Mouse (Mus musculus): ENCODE results near the gene Pdlim7.

The Pdlim7 gene

GRCm38 (mm10) chr13:55494883-55495621 lies 18.4 kb downstream of the Pdlim7 start:
- in situ Hi-C loops (cut with MboI; ENCODE audit: low pct_unique_long_range_greater_than_20kb in 1 of 2, low sequenced_read_pairs in 2 of 2, unreplicated experiment in 1 of 2) = no loop called here

DNA sequence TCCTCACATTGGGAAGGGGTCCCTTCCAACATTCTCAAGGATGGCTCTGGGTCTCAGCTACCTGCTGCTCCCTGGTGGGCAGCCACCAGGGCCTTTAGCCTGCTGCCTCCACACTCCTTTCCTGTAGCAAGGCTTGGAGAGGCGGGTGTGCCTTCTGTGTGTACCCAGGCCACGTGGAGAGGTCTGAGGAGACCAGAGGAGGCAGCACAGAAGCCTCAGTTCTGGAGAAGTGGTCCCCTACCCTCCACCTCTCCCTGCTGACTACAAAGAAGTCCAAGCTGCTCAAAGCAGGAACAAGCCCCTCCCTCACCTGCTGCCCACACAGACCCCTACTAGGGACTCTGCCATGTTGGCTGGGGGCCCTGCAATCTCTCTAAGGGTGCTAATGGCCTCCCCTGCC lies 19.2 kb downstream of the Pdlim7 start:
- in situ Hi-C loops (cut with MboI; ENCODE audit: low pct_unique_long_range_greater_than_20kb in 1 of 2, low sequenced_read_pairs in 2 of 2, unreplicated experiment in 1 of 2) = no loop called here

GRCm38 (mm10) chr13:55487578-55488498 lies 25.6 kb downstream of the Pdlim7 start, which contains the start of gene Dbn1:
Gene Dbn1 (minus strand): TSS chr13:55488111.
- in situ Hi-C loops (cut with MboI; ENCODE audit: low pct_unique_long_range_greater_than_20kb in 1 of 2, low sequenced_read_pairs in 2 of 2, unreplicated experiment in 1 of 2) = no loop called here

DNA sequence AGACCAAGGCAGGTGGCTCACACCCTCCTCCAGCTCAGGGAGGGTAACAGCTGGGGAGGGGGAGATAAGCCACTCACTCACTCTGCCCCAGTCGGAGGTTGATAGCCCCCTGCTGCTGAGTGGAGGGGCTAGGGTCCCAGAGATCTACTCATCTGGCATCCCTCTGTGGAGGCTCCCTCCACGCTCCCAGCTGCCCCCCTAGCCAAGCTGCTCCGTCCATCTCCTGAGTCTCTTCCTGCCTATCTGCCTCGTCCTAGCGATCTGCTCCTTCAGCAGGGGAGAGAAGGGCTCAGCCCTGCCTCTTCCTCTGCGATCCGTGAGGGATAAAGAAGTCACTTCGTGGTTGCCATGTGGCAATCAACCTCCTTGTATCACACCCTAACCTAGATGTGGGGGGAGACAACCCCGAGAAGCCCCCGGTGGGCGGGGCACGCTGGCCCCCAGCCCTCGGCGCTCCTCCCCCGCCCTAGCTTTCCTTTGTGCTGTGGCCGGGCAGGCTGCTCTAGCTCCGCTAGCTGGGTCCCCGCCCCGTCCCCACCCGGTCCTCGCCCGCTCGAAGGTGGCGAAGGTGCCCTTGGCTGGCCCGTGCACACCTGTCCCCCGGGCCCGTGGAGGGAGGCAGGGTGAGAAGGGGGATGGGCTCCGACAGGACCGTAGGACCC lies 26.4 kb downstream of the Pdlim7 start:
- in situ Hi-C loops (cut with MboI; ENCODE audit: low pct_unique_long_range_greater_than_20kb in 1 of 2, low sequenced_read_pairs in 2 of 2, unreplicated experiment in 1 of 2) = no loop called here

GRCm38 (mm10) chr13:55486029-55486794 lies 27.3 kb downstream of the Pdlim7 start:
- in situ Hi-C loops (cut with MboI; ENCODE audit: low pct_unique_long_range_greater_than_20kb in 1 of 2, low sequenced_read_pairs in 2 of 2, unreplicated experiment in 1 of 2) = no loop called here

GRCm38 (mm10) chr13:55484520-55485088 lies 28.9 kb downstream of the Pdlim7 start:
- in situ Hi-C loops (cut with MboI; ENCODE audit: low pct_unique_long_range_greater_than_20kb in 1 of 2, low sequenced_read_pairs in 2 of 2, unreplicated experiment in 1 of 2) = no loop called here

DNA sequence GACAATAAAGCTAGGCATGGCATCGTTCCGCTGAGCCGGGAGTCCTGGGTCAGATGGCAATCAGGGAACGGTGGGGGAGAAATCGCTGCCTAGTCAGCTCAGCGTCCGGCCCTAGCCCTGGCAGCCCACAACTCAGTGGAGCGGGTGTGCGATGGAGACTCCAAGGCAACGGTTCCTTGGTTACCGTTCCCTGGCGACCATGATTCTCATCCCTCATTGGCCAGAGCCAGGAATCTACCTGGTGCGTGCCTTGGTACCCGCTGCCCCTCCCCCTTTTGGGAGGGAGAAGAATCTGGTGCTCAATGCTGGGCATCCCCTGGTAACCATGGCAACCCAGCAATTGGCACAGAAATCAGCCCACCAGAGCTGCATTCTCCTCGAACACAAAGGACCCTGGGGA lies 29.9 kb downstream of the Pdlim7 start:
- in situ Hi-C loops (cut with MboI; ENCODE audit: low pct_unique_long_range_greater_than_20kb in 1 of 2, low sequenced_read_pairs in 2 of 2, unreplicated experiment in 1 of 2) = no loop called here

DNA sequence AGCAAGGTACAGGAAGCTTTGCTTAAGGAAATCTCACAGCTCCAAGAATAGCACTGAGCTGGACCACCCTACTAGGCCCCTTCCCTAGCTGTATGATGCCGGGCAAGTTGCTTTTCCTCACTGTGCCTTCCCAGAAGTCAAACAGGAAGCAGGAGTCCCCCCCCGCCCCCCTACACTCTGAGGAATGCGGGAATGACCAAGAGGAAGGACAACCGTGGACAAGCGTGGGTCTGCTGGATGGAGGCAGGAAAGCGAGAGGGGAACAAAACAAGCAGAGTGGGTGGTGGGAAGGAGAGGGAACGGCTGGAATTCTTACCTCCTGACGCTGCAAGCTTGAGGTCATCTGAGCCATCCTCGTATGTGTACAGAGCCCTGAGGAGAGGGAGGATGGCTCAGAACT lies 30.4 kb downstream of the Pdlim7 start:
- in situ Hi-C loops (cut with MboI; ENCODE audit: low pct_unique_long_range_greater_than_20kb in 1 of 2, low sequenced_read_pairs in 2 of 2, unreplicated experiment in 1 of 2) = no loop called here

DNA sequence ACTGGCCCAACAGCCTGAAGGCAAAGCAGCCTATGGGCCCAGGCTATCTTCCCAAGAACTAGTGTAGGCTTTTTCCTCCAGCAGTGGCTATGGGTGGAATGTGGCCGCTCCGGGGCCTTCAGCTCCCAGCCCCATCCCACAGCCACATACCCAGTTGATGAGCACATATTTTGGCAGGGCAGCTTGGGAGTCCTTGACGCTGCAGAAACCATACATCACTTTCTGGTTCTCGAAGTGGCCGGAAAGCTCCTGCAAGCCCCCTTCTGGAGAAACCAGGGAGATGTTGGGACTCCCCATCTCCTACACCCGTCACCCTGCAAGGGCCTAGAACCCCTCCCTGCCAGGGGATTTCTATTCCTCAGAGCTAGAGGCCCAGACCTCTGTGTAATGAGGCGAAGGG lies 30.9 kb downstream of the Pdlim7 start:
- in situ Hi-C loops (cut with MboI; ENCODE audit: low pct_unique_long_range_greater_than_20kb in 1 of 2, low sequenced_read_pairs in 2 of 2, unreplicated experiment in 1 of 2) = no loop called here

DNA sequence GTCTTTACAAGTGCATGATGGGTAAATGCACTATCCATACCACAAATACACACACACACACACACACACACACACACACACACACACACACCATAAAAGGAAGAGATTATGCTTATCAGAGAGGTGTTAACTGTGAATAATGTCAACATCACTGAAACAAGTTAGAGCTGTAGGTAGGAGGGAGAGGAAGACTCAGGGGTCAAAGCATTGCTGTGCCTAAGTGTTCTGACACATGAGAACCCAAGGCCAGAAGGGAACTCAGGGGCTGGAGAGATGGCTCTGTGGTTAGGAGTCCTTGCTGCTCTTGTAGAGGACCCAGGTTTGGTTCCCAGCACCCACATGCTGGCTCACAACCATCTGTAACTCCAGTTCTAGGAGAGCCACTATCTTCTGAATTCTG lies 33.5 kb downstream of the Pdlim7 start:
- in situ Hi-C loops (cut with MboI; ENCODE audit: low pct_unique_long_range_greater_than_20kb in 1 of 2, low sequenced_read_pairs in 2 of 2, unreplicated experiment in 1 of 2) = loop anchor here (5.0 to 10.0 kb wide), 3 partner anchors 42 to 75 kb away; partner anchors contain the start of gene Ddx41 (in 1 of the 2)

GRCm38 (mm10) chr13:55479008-55479407 lies 34.5 kb downstream of the Pdlim7 start:
- in situ Hi-C loops (cut with MboI; ENCODE audit: low pct_unique_long_range_greater_than_20kb in 1 of 2, low sequenced_read_pairs in 2 of 2, unreplicated experiment in 1 of 2) = loop anchor here (5.0 to 10.0 kb wide), 3 partner anchors 43 to 74 kb away; partner anchors contain the start of gene Ddx41 (in 1 of the 2)

GRCm38 (mm10) chr13:55478036-55478435 lies 35.4 kb downstream of the Pdlim7 start:
- in situ Hi-C loops (cut with MboI; ENCODE audit: low pct_unique_long_range_greater_than_20kb in 1 of 2, low sequenced_read_pairs in 2 of 2, unreplicated experiment in 1 of 2) = loop anchor here (5.0 to 10.0 kb wide), 3 partner anchors 44 to 73 kb away; partner anchors contain the start of gene Ddx41 (in 1 of the 2)

GRCm38 (mm10) chr13:55477492-55477891 lies 36.0 kb downstream of the Pdlim7 start:
- in situ Hi-C loops (cut with MboI; ENCODE audit: low pct_unique_long_range_greater_than_20kb in 1 of 2, low sequenced_read_pairs in 2 of 2, unreplicated experiment in 1 of 2) = loop anchor here (5.0 to 10.0 kb wide), 3 partner anchors 45 to 73 kb away; partner anchors contain the start of gene Ddx41 (in 1 of the 2)

- in situ Hi-C loops (cut with MboI; ENCODE audit: low pct_unique_long_range_greater_than_20kb in 1 of 2, low sequenced_read_pairs in 2 of 2, unreplicated experiment in 1 of 2) = loop anchor here (5.0 to 10.0 kb wide), 3 partner anchors 46 to 71 kb away; partner anchors contain the start of gene Ddx41 (in 1 of the 2)
These were observed 37.2 kb downstream of the Pdlim7 start for GRCm38 (mm10) chr13:55476256-55476655.

DNA sequence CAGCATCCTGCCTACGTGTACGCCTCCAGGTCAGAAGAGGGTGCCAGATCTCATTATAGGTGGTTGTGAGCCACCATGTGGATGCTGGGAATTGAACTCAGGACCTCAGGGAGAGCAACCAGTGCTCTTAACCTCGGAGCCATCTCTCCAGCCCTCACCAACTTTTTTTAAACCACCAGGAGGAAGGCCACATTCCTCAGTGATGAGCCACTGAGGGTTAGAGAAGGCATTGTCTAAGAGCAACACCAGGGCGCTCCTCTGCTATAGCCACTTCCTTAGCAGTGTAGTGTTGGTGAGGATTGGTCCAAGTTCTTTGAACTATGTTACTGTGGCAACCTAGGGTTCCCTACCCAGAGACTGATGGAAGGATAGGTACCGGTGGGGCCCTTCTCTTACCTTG lies 37.7 kb downstream of the Pdlim7 start:
- in situ Hi-C loops (cut with MboI; ENCODE audit: low pct_unique_long_range_greater_than_20kb in 1 of 2, low sequenced_read_pairs in 2 of 2, unreplicated experiment in 1 of 2) = loop anchor here (5.0 to 10.0 kb wide), 3 partner anchors 47 to 71 kb away; partner anchors contain the start of gene Ddx41 (in 1 of the 2)

GRCm38 (mm10) chr13:55474621-55475069 lies 38.8 kb downstream of the Pdlim7 start:
- in situ Hi-C loops (cut with MboI; ENCODE audit: low pct_unique_long_range_greater_than_20kb in 1 of 2, low sequenced_read_pairs in 2 of 2, unreplicated experiment in 1 of 2) = loop anchor here (5.0 to 10.0 kb wide), 3 partner anchors 48 to 70 kb away; partner anchors contain the start of gene Ddx41 (in 1 of the 2)

DNA sequence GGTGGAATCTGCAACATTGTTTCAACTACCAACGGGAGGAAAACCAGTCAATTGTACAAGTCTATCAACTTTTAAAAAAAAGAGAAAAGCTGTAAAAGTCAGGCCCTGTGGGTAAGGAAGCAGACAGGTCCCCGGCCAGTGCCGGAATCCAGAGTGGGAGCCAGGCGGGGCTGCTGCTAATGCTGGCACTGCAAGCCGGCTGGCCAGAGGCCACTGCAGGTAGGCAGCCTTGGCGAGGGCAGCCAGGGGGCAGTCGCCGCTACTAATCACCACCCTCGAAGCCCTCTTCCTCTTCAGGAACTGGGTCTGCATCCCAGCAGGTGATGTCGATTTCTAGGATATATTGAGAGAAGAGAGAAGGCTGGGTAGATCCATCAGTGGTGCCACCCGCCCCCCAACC lies 39.5 kb downstream of the Pdlim7 start:
- in situ Hi-C loops (cut with MboI; ENCODE audit: low pct_unique_long_range_greater_than_20kb in 1 of 2, low sequenced_read_pairs in 2 of 2, unreplicated experiment in 1 of 2) = loop anchor here in 1 of 2 experiments (10.0 kb wide), 1 partner anchor 69 kb away; no protein-coding TSS in a partner anchor

All from mouse embryonic stem cell (cell line).